Mouse (Mus musculus) midbrain, postnatal 0 days (tissue): ENCODE measurements at regions not wholly inside any gene's neighbourhood (a gene's known extent, or its start where the extent isn't known, plus 50 kb on each side); places are given as distances from the start of the nearest gene placed in this dataset.

Experiments used
- ATAC-seq: fragments of 200-750 bp; cut with Nextera tagmentation; 2 replicates; pipeline ENCODE4 v1.8.0; 2017; ENCODE audit warnings: moderate number of reproducible peaks, mild to moderate bottlenecking, moderate TSS enrichment, moderate library complexity; ENCODE audit not compliant: low FRiP score
- DNase-seq: peaks from one replicate; pipeline ENCODE4 v3.0.0-alpha.2; 2015; ENCODE audit warnings: low spot score
- H3K27ac ChIP-seq: fragments of 300-500 bp; sonication (generic); 2 replicates; pipeline ENCODE4 v1.5.1; 2014; ENCODE audit warnings: low read depth, mild to moderate bottlenecking, low read length, mixed read lengths
- H3K27me3 ChIP-seq: fragments of 300-500 bp; sonication (generic); 2 replicates; pipeline ENCODE4 v1.6.1; 2014; ENCODE audit warnings: low read length, control low read depth, mixed read lengths; ENCODE audit not compliant: insufficient read depth
- H3K36me3 ChIP-seq: fragments of 300-500 bp; sonication (generic); 2 replicates; pipeline ENCODE4 v1.6.1; 2014; ENCODE audit warnings: low read length, control low read depth, mixed read lengths; ENCODE audit not compliant: insufficient read depth
- H3K4me1 ChIP-seq: fragments of 300-500 bp; sonication (generic); 2 replicates; pipeline ENCODE4 v1.6.1; 2014; ENCODE audit warnings: mild to moderate bottlenecking, control low read depth, antibody characterized with exemption, low read length, mixed read lengths; ENCODE audit not compliant: insufficient read depth
- H3K4me2 ChIP-seq: fragments of 300-500 bp; sonication (generic); 2 replicates; pipeline ENCODE4 v1.6.1; 2014; ENCODE audit warnings: low read depth, mild to moderate bottlenecking, low read length, mixed read lengths; ENCODE audit not compliant: poor library complexity, severe bottlenecking
- H3K4me3 ChIP-seq: fragments of 300-500 bp; sonication (generic); 2 replicates; pipeline ENCODE4 v1.5.1; 2014; ENCODE audit warnings: low read depth, mild to moderate bottlenecking, low read length, moderate library complexity
- H3K9ac ChIP-seq: fragments of 300-500 bp; sonication (generic); replicated peaks from 2 replicates; pipeline ENCODE4 v1.6.1; 2014; ENCODE audit warnings: mild to moderate bottlenecking, low read length, moderate library complexity, mixed read lengths; ENCODE audit not compliant: poor library complexity, severe bottlenecking
- H3K9me3 ChIP-seq: fragments of 300-500 bp; sonication (generic); 2 replicates; pipeline ENCODE4 v1.6.1; 2016; ENCODE audit warnings: low read length, control low read depth
- CTCF ChIP-seq: IDR thresholded peaks from 2 replicates; pipeline ENCODE4 v1.5.1; 2016; ENCODE audit warnings: antibody characterized with exemption, mild to moderate bottlenecking
- WGBS: fragments of 180-500 bp; shearing (Covaris S2); extraction: QIAGEN DNeasy Blood & Tissue Kit; methylation state at CpG from one replicate; pipeline ENCODE4 v1.1.7; 2014; 5-methylcytosine and 5-hydroxymethylcytosine counted together

GRCm38 (mm10) chr1:90486349-90486839 lies 116.4 kb upstream of the Cops8 start:
- no peak overlapping the region for H3K9ac ChIP-seq
- H3K36me3 ChIP-seq = no peaks in the 10 kb centered on the region
- WGBS = 62% methylated on average over 11 of the region's 11 CpGs
- TF ChIP-seq CTCF = no peak
- ATAC-seq = no peak
- no peaks in the 10 kb centered on the region for H3K27me3 ChIP-seq
- H3K4me3 ChIP-seq = no peak overlapping the region
- H3K4me2 ChIP-seq = no peak overlapping the region
- H3K9me3 ChIP-seq = no peaks in the 10 kb centered on the region
- H3K27ac ChIP-seq = no peak overlapping the region
- no peaks in the 10 kb centered on the region for H3K4me1 ChIP-seq
- peak; percentile 70 for DNase-seq

- no peak for TF ChIP-seq CTCF
- no peak overlapping the region for H3K4me2 ChIP-seq
- ATAC-seq = no peak
- H3K36me3 ChIP-seq = no peaks in the 10 kb centered on the region
- no peak overlapping the region for H3K4me3 ChIP-seq
- DNase-seq = no peak
- H3K9me3 ChIP-seq = no peaks in the 10 kb centered on the region
- no peaks in the 10 kb centered on the region for H3K4me1 ChIP-seq
- no peak overlapping the region for H3K9ac ChIP-seq
- H3K27me3 ChIP-seq = no peaks in the 10 kb centered on the region
- H3K27ac ChIP-seq = no peak overlapping the region
- 70% methylated on average over 2 of the region's 2 CpGs for WGBS
Observed at GRCm38 (mm10) chr1:90487886-90488285, 114.9 kb upstream of the Cops8 start.

GRCm38 (mm10) chr1:90488991-90489390 lies 113.8 kb upstream of the Cops8 start:
- H3K9me3 ChIP-seq = no peaks in the 10 kb centered on the region
- no peak overlapping the region for H3K4me3 ChIP-seq
- H3K36me3 ChIP-seq = no peaks in the 10 kb centered on the region
- ATAC-seq (no peak), DNase-seq (no peak)
- no peak for TF ChIP-seq CTCF
- H3K27ac ChIP-seq = no peak overlapping the region
- WGBS = 75% methylated on average over 2 of the region's 2 CpGs
- no peak overlapping the region for H3K4me2 ChIP-seq
- H3K27me3 ChIP-seq = no peaks in the 10 kb centered on the region
- no peak overlapping the region for H3K9ac ChIP-seq
- H3K4me1 ChIP-seq = no peaks in the 10 kb centered on the region

GRCm38 (mm10) chr1:90490335-90490734 lies 112.4 kb upstream of the Cops8 start:
- Histone ChIP-seq H3K27ac (no peak overlapping the region), H3K27me3 (no peaks in the 10 kb centered on the region), H3K4me3 (no peak overlapping the region), H3K9ac (no peak overlapping the region), H3K36me3 (no peaks in the 10 kb centered on the region), H3K9me3 (no peaks in the 10 kb centered on the region), H3K4me2 (no peak overlapping the region), H3K4me1 (no peaks in the 10 kb centered on the region)
- no peak for TF ChIP-seq CTCF
- DNase-seq (no peak), ATAC-seq (no peak)
- WGBS = 94% methylated on average over 10 of the region's 10 CpGs

- H3K36me3 ChIP-seq = no peaks in the 10 kb centered on the region
- no peak overlapping the region for H3K27ac ChIP-seq
- WGBS = 33% methylated on average over 7 of the region's 7 CpGs
- no peaks in the 10 kb centered on the region for H3K4me1 ChIP-seq
- no peak overlapping the region for H3K4me3 ChIP-seq
- no peaks in the 10 kb centered on the region for H3K27me3 ChIP-seq
- H3K4me2 ChIP-seq = no peak overlapping the region
- DNase-seq = no peak
- no peak for TF ChIP-seq CTCF
- no peaks in the 10 kb centered on the region for H3K9me3 ChIP-seq
- H3K9ac ChIP-seq = no peak overlapping the region
- no peak for ATAC-seq
Observed at GRCm38 (mm10) chr1:90493481-90493880, 109.3 kb upstream of the Cops8 start.

GRCm38 (mm10) chr1:90495174-90495573 lies 107.6 kb upstream of the Cops8 start:
- Histone ChIP-seq H3K4me3 (no peak overlapping the region), H3K27ac (no peak overlapping the region), H3K4me2 (no peak overlapping the region), H3K9ac (no peak overlapping the region), H3K9me3 (no peaks in the 10 kb centered on the region), H3K36me3 (no peaks in the 10 kb centered on the region), H3K27me3 (no peaks in the 10 kb centered on the region), H3K4me1 (no peaks in the 10 kb centered on the region)
- DNase-seq = no peak
- no peak for ATAC-seq
- TF ChIP-seq CTCF = no peak
- WGBS = 89% methylated on average over 9 of the region's 9 CpGs

GRCm38 (mm10) chr1:90497568-90497967 lies 105.2 kb upstream of the Cops8 start:
- no peaks in the 10 kb centered on the region for H3K36me3 ChIP-seq
- DNase-seq (no peak), ATAC-seq (no peak)
- TF ChIP-seq CTCF = no peak
- no peak overlapping the region for H3K9ac ChIP-seq
- H3K9me3 ChIP-seq = no peaks in the 10 kb centered on the region
- H3K27me3 ChIP-seq = no peaks in the 10 kb centered on the region
- H3K4me1 ChIP-seq = no peaks in the 10 kb centered on the region
- H3K27ac ChIP-seq = no peak overlapping the region
- no peak overlapping the region for H3K4me3 ChIP-seq
- no peak overlapping the region for H3K4me2 ChIP-seq
